8 mouse cellular contexts compared by ENCODE assay signal in genomic region chr10:63429380-63429779, GRCm38 (mm10). TPM values are rescaled to one million over a fixed set of nuclear protein-coding genes. Genes with fewer than 3 reads are reported as not detected.
A peak's percentile ranks its signal among the peaks of the same experiment; 100 is the strongest.
DNase-seq lines count a peak whose midpoint lies in the region; ATAC-seq and TF ChIP-seq lines count a peak whose summit lies in the region.

No protein-coding gene starts in this region.

- under 1% methylated on average over 34 of the region's 34 CpGs for WGBS in forebrain, embryonic 15.5 days
- under 1% methylated on average over 34 of the region's 34 CpGs for WGBS in lung, adult 2 months

- peak overlapping the region; percentile 78 for H3K27ac ChIP-seq in ES-E14 (ENCODE audit: insufficient read depth, low read depth, low read length, poor library complexity, severe bottlenecking)
- H3K27ac ChIP-seq in forebrain, embryonic 15.5 days (replicated peaks), result peak overlapping the region; percentile 75

- peaks cover 0 to 12% of the 10 kb centered on the region in 2 experiments; a peak in 2 of 4 replicates for H3K4me1 ChIP-seq in ES-E14 (ENCODE audit: control insufficient read depth in 2 of 2, insufficient read depth in 2 of 2, low read length in 2 of 2, poor library complexity in 1 of 2)
- H3K4me1 ChIP-seq in forebrain, embryonic 15.5 days, result peaks cover 7% of the 10 kb centered on the region; the same call in 1 of the 2 replicates
- no peaks in the 10 kb centered on the region for H3K4me1 ChIP-seq in lung, adult 2 months (ENCODE audit: control insufficient read depth, insufficient read depth, low read length)

- no peaks in the 10 kb centered on the region for H3K9me3 ChIP-seq in ES-E14 (ENCODE audit: control insufficient read depth, insufficient read depth, low read depth, low read length)
- H3K9me3 ChIP-seq in forebrain, embryonic 15.5 days, result no peaks in the 10 kb centered on the region

- peak; percentile 25; the same call in 1 of the 2 replicates for TF ChIP-seq POLR2A in lung, adult 2 months (IDR thresholded peaks at IDR 0.05; ENCODE audit: borderline replicate concordance, extremely low read depth, low read depth, low read length)

- H3K27me3 ChIP-seq in forebrain, embryonic 15.5 days, result no peaks in the 10 kb centered on the region

- peak overlapping the region; percentile 85 for H3K9ac ChIP-seq in ES-E14 (ENCODE audit: insufficient read depth, low read depth, low read length, poor library complexity, severe bottlenecking)
- H3K9ac ChIP-seq in forebrain, embryonic 15.5 days (replicated peaks), result peak overlapping the region; percentile 51

- H3K4me2 ChIP-seq in forebrain, embryonic 15.5 days (replicated peaks), result peak overlapping the region; percentile 55

- H3K4me3 ChIP-seq in ES-E14 (ENCODE audit: insufficient read depth in 1 of 2, low read depth in 1 of 2, low read length in 2 of 2, poor library complexity in 1 of 2, severe bottlenecking in 1 of 2), result peak overlapping the region; percentile 68 to 74
- H3K4me3 ChIP-seq in forebrain, embryonic 15.5 days, result peak overlapping the region; percentile 86
- H3K4me3 ChIP-seq in lung, adult 2 months (replicated peaks; ENCODE audit: extremely low read depth, low read depth, low read length), result peak overlapping the region; percentile 81

- intact Hi-C loops in heart, postnatal 25 days (cut with DNase I), result loop anchor here (2.0 to 5.0 kb wide), 2 partner anchors 42 to 45 kb away; no protein-coding TSS in a partner anchor

- H3K36me3 ChIP-seq in ES-E14 (ENCODE audit: control insufficient read depth, insufficient read depth, low read length, poor library complexity, severe bottlenecking), result no peaks in the 10 kb centered on the region
- H3K36me3 ChIP-seq in forebrain, embryonic 15.5 days, result no peaks in the 10 kb centered on the region

- DNase-seq in ES-E14 (ENCODE audit: low read depth, low spot score), result peak; percentile 83
- peak; percentile 97 for DNase-seq in cerebellum, adult 11-12 months
- peak; percentile 96 for DNase-seq in heart, postnatal 25 days (ENCODE audit: low spot score)
- DNase-seq in layer of hippocampus, adult 18-20 months (ENCODE audit: low spot score in 2 of 2), result peak; percentile 99 to 100
- DNase-seq in lung, adult 2 months, result peak; percentile 100
- peak; percentile 95 to 98 for DNase-seq in thymus, adult 18-20 months

- TF ChIP-seq CTCF in lung, adult 2 months (IDR thresholded peaks at IDR 0.05; ENCODE audit: insufficient read depth, low read length), result no peak

- in situ Hi-C loops in ES-E14 (cut with MboI; ENCODE audit: low sequenced_read_pairs in 2 of 2, unreplicated experiment in 2 of 2), result no loop called here

- ATAC-seq in forebrain, embryonic 15.5 days (replicated peaks), result peak; percentile 95
- ATAC-seq in neutrophil, adult 5-6 weeks (ENCODE audit: extremely low read depth, insufficient number of reproducible peaks, low FRiP score, poor library complexity, severe bottlenecking), result peak; percentile 88

TF ChIP-seq in ES-E14, 5 proteins besides CTCF, POLR2A, EP300 and RAD21:
- TF ChIP-seq CHD2 (IDR thresholded peaks at IDR 0.05; ENCODE audit: low read depth, low read length), result no peak
- TF ChIP-seq ZNF384 (IDR thresholded peaks at IDR 0.05; ENCODE audit: low read depth, low read length), result peak; percentile 88
- TF ChIP-seq MAFK (IDR thresholded peaks at IDR 0.05; ENCODE audit: insufficient read depth, low read depth, low read length), result peak; percentile 92
- no peak for TF ChIP-seq ZC3H11A (IDR thresholded peaks at IDR 0.05; ENCODE audit: borderline replicate concordance, low read depth, low read length)
- 0 out of 2 replicates have a peak, but pooled peaks have one; percentile 22 for TF ChIP-seq HCFC1 (IDR thresholded peaks at IDR 0.05; ENCODE audit: borderline replicate concordance, insufficient read depth, low read length)

RNA-seq across cellular contexts. Expression of gene Ctnna3, which starts 0.5 kb away (rescaled TPM):
- total RNA-seq in ES-E14 (2012; rRNA removed), result not detected in 2 replicates
- polyA plus RNA-seq in forebrain, embryonic 15.5 days (2015; fragmentation: Nextera tagmentation; extraction: Ambion mirVana), result 0.65 and 1.1 TPM in 2 replicates
- 10 to 100 TPM; 53.1 to 57.2 TPM for total RNA-seq in heart, postnatal 25 days (2021)
- total RNA-seq in layer of hippocampus, adult 18-20 months (2021), result 1 to 10 TPM; 1.4 to 2.6 TPM
- 0.12 and 0.33 TPM in 2 replicates for polyA plus RNA-seq in lung, adult 2 months (2012; rRNA removed)
- total RNA-seq in neutrophil, adult 5-6 weeks (2017), result not detected in 2 replicates

RNA-seq across cellular contexts. Expression of gene Gm7075, which starts 7.8 kb away (rescaled TPM):
- 1.7 and 2.2 TPM in 2 replicates for total RNA-seq in ES-E14 (2012; rRNA removed)
- polyA plus RNA-seq in forebrain, embryonic 15.5 days (2015; fragmentation: Nextera tagmentation; extraction: Ambion mirVana), result not detected in 2 replicates
- total RNA-seq in heart, postnatal 25 days (2021), result not detected
- not detected for total RNA-seq in layer of hippocampus, adult 18-20 months (2021)
- not detected in 2 replicates for polyA plus RNA-seq in lung, adult 2 months (2012; rRNA removed)
- total RNA-seq in neutrophil, adult 5-6 weeks (2017), result not detected in 2 replicates

RNA-seq across cellular contexts. Expression of gene Dnajc12, which starts 47.1 kb away (rescaled TPM):
- total RNA-seq in ES-E14 (2012; rRNA removed), result 4.7 and 8.4 TPM in 2 replicates
- polyA plus RNA-seq in forebrain, embryonic 15.5 days (2015; fragmentation: Nextera tagmentation; extraction: Ambion mirVana), result 7.2 and 9.0 TPM in 2 replicates
- total RNA-seq in heart, postnatal 25 days (2021), result 10 to 100 TPM in 1 of 2 experiments, 1 to 10 TPM in 1; 8.7 to 11.2 TPM
- total RNA-seq in layer of hippocampus, adult 18-20 months (2021), result 10 to 100 TPM; 20.8 to 23.4 TPM
- polyA plus RNA-seq in lung, adult 2 months (2012; rRNA removed), result 1.7 and 2.8 TPM in 2 replicates
- 2.2 and 2.4 TPM in 2 replicates for total RNA-seq in neutrophil, adult 5-6 weeks (2017)

RNA-seq across cellular contexts. Expression of gene Sirt1, which starts 47.9 kb away (rescaled TPM):
- total RNA-seq in ES-E14 (2012; rRNA removed), result 27.1 and 34.5 TPM in 2 replicates
- polyA plus RNA-seq in forebrain, embryonic 15.5 days (2015; fragmentation: Nextera tagmentation; extraction: Ambion mirVana), result 4.7 and 5.2 TPM in 2 replicates
- 10 to 100 TPM in 1 of 2 experiments, 1 to 10 TPM in 1; 9.9 to 12.0 TPM for total RNA-seq in heart, postnatal 25 days (2021)
- total RNA-seq in layer of hippocampus, adult 18-20 months (2021), result 10 to 100 TPM; 12.7 to 15.3 TPM
- polyA plus RNA-seq in lung, adult 2 months (2012; rRNA removed), result 3.3 and 4.8 TPM in 2 replicates
- 63.9 and 69.2 TPM in 2 replicates for total RNA-seq in neutrophil, adult 5-6 weeks (2017)

Comparison
In these comparisons a context has a peak if more than half of its experiments do, and no peak if none do; other contexts are left out.
1. Peak in every context shown above with its lines: DNase-seq, ATAC-seq, H3K4me3 ChIP-seq and H3K27ac ChIP-seq.
2. RNA of gene Ctnna3, which starts 0.5 kb away (total RNA-seq): 53.1 to 57.2 TPM in heart, postnatal 25 days; 1.4 to 2.6 TPM in layer of hippocampus, adult 18-20 months, not detected in ES-E14 and not detected in neutrophil, adult 5-6 weeks; every median in the first group is over 10 times any median in the second.